25 mouse cellular contexts compared by ENCODE assay signal in genomic region chr9:72264859-72265258, GRCm38 (mm10).
"Had no signal": no experiment of that assay in that cellular context is flagged by ENCODE, and none has a peak within 500 bp of the region (broad histone marks: within the 10 kb centered on the region; RNA-seq: fewer than 3 reads in every experiment).

No protein-coding gene starts in this region.

- H3K27me3 ChIP-seq: heart, embryonic 13.5 days; heart, embryonic 15.5 days; hindbrain, embryonic 13.5 days; hindbrain, embryonic 15.5 days; limb, embryonic 13.5 days; limb, embryonic 15.5 days; liver, embryonic 12.5 days had no signal

- H3K4me2 ChIP-seq: heart, embryonic 11.5 days; heart, embryonic 13.5 days; heart, embryonic 15.5 days; hindbrain, embryonic 13.5 days; hindbrain, embryonic 15.5 days; limb, embryonic 13.5 days; limb, embryonic 15.5 days; liver, embryonic 12.5 days had no signal

- H3K36me3 ChIP-seq: heart, embryonic 13.5 days; heart, embryonic 15.5 days; hindbrain, embryonic 13.5 days; hindbrain, embryonic 15.5 days; limb, embryonic 13.5 days; limb, embryonic 15.5 days; liver, embryonic 12.5 days had no signal

- H3K4me1 ChIP-seq: heart, embryonic 13.5 days; heart, embryonic 15.5 days; hindbrain, embryonic 13.5 days; hindbrain, embryonic 15.5 days; limb, embryonic 13.5 days; limb, embryonic 15.5 days; liver, embryonic 12.5 days had no signal

- H3K9ac ChIP-seq: heart, embryonic 13.5 days; heart, embryonic 15.5 days; hindbrain, embryonic 13.5 days; hindbrain, embryonic 15.5 days; limb, embryonic 13.5 days; limb, embryonic 15.5 days; liver, embryonic 12.5 days; liver, embryonic 14.5 days had no signal

- H3K9me3 ChIP-seq: heart, embryonic 15.5 days; hindbrain, embryonic 15.5 days; limb, embryonic 15.5 days; liver, embryonic 12.5 days had no signal

- H3K27ac ChIP-seq: heart, adult 2 months; heart, embryonic 13.5 days; heart, embryonic 15.5 days; hindbrain, embryonic 13.5 days; hindbrain, embryonic 15.5 days; hindbrain, postnatal 0 days; limb, embryonic 13.5 days; limb, embryonic 15.5 days; liver, embryonic 12.5 days; liver, embryonic 14.5 days had no signal

- ATAC-seq: hindbrain, postnatal 0 days; intestine, postnatal 0 days; liver, embryonic 12.5 days had no signal

- DNase-seq: gastrocnemius, postnatal 14 days; gastrocnemius, postnatal 36 days; heart, adult 11 months; heart, adult 2 months; heart, postnatal 14 days; heart, postnatal 36 days; kidney, adult 18-20 months; kidney, adult 8-10 months; kidney, postnatal 10 days; kidney, postnatal 25 days; kidney, postnatal 4 days; layer of hippocampus, adult 9-11 months; layer of hippocampus, postnatal 36 days; left cerebral cortex, postnatal 4 days had no signal

- H3K4me3 ChIP-seq: heart, adult 2 months; heart, embryonic 13.5 days; heart, embryonic 15.5 days; hindbrain, embryonic 13.5 days; hindbrain, embryonic 15.5 days; limb, embryonic 13.5 days; limb, embryonic 15.5 days; liver, embryonic 12.5 days had no signal
